Mouse (Mus musculus): Measurements from ENCODE around the gene Sucla2. TPM values are rescaled to one million over a fixed set of nuclear protein-coding genes. Genes with fewer than 3 reads are reported as not detected.
"Not testable (repeated sequence)": the region's sequence is repeated elsewhere in the genome, so short reads cannot be mapped to it uniquely, and the experiment has no call there.

Gene Sucla2
- polyA plus RNA-seq, 1 experiment, result 13.9 TPM

DNA sequence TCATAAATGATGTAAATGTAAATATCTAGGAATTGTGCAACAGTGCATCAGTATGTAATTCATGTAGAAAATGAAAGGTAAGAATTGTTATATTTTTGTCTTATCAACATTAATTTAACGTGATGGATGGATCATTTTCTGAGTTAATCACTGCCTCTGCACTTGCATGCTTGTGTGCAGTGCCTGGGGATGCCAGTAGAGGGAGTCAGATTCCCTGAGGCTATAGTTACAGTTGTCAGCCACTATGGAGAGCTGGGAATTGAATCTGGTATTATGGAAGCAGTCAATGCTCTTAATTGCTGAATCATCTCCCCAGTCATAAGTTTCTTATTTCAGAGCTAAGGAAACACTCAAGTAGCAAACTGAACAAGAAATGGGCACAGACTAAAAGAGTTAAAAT lies 63.0 kb downstream of the Sucla2 start:
- DNase-seq, result no peak
- 83% methylated on average over 1 of the region's 1 CpGs for WGBS
- no peak overlapping the region for H3K4me3 ChIP-seq (replicated peaks; ENCODE audit: extremely low read depth, low read depth, low read length)
- no peaks in the 10 kb centered on the region for H3K4me1 ChIP-seq (ENCODE audit: control insufficient read depth, insufficient read depth, low read length)
- TF ChIP-seq POLR2A (IDR thresholded peaks at IDR 0.05; ENCODE audit: borderline replicate concordance, extremely low read depth, low read depth, low read length) (no peak), CTCF (IDR thresholded peaks at IDR 0.05; ENCODE audit: insufficient read depth, low read length) (peak; percentile 37; the same call in 1 of the 2 replicates)

DNA sequence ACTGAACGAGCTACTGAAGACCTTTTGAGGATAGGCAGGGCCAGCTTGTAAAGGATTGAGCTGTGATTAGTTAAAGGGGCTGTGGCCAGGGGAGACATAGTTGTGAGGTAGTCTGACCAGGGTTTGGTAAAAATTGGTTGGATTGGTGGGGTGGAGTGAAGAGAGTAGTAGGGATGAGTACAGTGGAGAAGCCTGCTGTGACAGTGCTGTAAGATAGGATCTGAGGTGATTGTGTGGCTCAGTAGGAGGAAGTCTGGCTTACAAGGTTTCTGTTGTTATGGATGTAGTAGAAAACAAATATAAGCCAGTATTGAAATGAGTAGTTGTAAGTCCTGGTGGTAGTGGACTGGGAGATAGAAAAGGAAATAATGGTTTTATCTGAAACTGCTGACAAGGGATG lies 67.0 kb downstream of the Sucla2 start:
- DNase-seq, result no peak
- no peak overlapping the region for H3K4me3 ChIP-seq (replicated peaks; ENCODE audit: extremely low read depth, low read depth, low read length)
- H3K4me1 ChIP-seq (ENCODE audit: control insufficient read depth, insufficient read depth, low read length), result no peaks in the 10 kb centered on the region
- 72% methylated on average over 1 of the region's 1 CpGs for WGBS
- TF ChIP-seq POLR2A (IDR thresholded peaks at IDR 0.05; ENCODE audit: borderline replicate concordance, extremely low read depth, low read depth, low read length) (no peak), CTCF (IDR thresholded peaks at IDR 0.05; ENCODE audit: insufficient read depth, low read length) (no peak)

DNA sequence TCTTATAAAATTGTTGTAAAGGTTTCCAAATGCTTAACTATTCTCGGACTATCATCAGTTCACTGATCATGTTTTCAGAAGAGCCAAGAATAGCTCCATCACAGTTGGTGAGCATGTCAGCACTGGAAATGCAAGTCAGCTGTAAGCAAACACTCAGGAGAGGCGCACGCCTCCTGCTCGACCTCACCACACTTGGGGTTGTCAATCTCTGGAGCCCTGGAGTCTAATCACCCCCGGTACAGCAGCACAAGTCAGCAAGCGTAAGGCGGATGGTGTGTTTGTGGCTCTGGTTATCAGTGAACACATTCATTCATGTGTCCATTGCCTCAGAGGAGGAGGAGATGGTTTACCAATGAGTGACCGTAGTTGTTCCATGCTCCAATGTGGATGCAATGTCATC lies 74.6 kb downstream of the Sucla2 start:
- no peak overlapping the region for H3K4me3 ChIP-seq (replicated peaks; ENCODE audit: extremely low read depth, low read depth, low read length)
- WGBS, result 69% methylated on average over 8 of the region's 8 CpGs
- TF ChIP-seq CTCF (IDR thresholded peaks at IDR 0.05; ENCODE audit: insufficient read depth, low read length) (no peak), POLR2A (IDR thresholded peaks at IDR 0.05; ENCODE audit: borderline replicate concordance, extremely low read depth, low read depth, low read length) (no peak)
- no peaks in the 10 kb centered on the region for H3K4me1 ChIP-seq (ENCODE audit: control insufficient read depth, insufficient read depth, low read length)
- no peak for DNase-seq

DNA sequence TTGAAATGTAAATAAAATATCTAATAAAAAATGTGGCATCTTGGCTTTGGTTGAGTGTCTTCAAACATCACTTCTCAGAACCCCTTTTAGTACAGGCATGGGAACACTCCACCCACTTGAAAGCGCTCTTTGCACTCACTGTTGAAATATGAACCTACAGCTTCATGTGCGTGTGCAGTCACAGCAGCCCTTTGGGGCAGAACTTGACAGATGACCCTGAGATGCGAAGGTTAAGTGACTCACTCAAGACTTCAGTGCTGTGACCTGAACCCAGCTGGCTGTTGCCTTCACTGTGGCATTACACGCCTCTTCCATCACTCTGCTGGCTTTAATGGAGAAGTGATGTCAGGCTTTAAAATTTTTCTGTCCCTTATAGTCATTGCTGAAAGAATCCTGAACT lies 82.6 kb downstream of the Sucla2 start:
- TF ChIP-seq CTCF (IDR thresholded peaks at IDR 0.05; ENCODE audit: insufficient read depth, low read length), result no peak
- TF ChIP-seq POLR2A (IDR thresholded peaks at IDR 0.05; ENCODE audit: borderline replicate concordance, extremely low read depth, low read depth, low read length), result no peak
- Histone ChIP-seq H3K4me1 (ENCODE audit: control insufficient read depth, insufficient read depth, low read length) (no peaks in the 10 kb centered on the region), H3K4me3 (replicated peaks; ENCODE audit: extremely low read depth, low read depth, low read length) (no peak overlapping the region)
- WGBS, result 40% methylated on average over 4 of the region's 4 CpGs
- no peak for DNase-seq

DNA sequence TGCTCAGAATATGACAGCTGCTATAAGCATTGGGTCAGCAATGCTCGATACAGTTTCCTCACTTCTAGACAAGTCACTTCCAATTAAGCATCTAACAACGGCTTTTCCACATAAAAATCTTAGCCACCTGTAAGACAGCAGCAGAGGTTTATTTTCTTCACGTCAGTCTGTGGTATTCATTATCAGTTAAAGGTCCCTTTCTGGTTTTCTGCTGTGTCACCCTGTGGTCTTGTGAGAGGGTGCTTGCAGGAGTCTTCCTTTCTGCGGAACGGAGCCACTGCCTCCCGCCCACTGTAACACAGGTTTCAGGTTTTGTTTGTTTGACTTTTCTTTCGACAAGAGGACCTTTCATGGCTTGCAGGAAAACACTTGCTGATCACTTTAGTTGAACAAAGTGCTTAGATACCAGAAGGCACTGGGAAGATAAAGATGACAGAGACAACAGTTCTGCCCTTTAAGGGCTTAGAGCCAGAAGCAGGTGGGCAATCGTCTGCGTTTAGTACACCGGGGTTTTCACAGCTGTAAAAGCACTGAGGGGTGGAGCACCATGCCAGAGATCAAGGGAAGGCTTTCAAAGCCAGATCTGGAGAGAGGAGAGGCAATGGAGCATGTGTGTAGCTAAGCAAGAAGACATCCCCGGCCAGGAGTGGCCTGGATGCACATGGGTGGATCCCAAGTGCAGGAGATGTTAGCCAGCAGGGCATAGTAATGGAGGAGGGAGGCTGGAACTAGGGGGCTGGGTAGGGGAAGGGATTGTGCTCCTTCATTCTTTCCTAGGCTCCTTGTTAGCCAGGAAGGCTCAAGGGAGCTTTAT lies 83.8 kb downstream of the Sucla2 start:
- no peak for DNase-seq
- TF ChIP-seq CTCF (IDR thresholded peaks at IDR 0.05; ENCODE audit: insufficient read depth, low read length), result no peak
- no peak for TF ChIP-seq POLR2A (IDR thresholded peaks at IDR 0.05; ENCODE audit: borderline replicate concordance, extremely low read depth, low read depth, low read length)
- 17% methylated on average over 11 of the region's 11 CpGs for WGBS
- H3K4me1 ChIP-seq (ENCODE audit: control insufficient read depth, insufficient read depth, low read length), result no peaks in the 10 kb centered on the region
- H3K4me3 ChIP-seq (replicated peaks; ENCODE audit: extremely low read depth, low read depth, low read length), result no peak overlapping the region

DNA sequence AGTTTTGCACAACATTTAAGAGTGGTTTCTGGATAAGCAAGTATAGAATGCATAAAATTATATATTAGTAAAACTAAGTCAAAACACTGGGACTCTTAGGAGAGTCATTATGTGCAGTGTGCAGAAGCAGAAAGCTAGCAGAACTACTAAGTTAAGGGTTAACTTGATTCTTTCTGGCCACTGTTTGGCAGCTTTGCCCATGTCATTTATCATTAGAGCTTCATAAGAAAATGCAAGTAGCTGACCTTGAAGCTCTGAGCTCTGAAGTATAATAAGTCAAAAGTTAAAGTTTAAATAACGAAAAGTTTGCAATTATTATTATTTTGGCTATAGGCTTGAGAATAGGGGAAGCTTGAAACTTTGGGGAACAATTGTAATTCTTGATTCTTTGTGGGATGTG lies 89.8 kb downstream of the Sucla2 start:
- not testable (repeated sequence) for H3K4me1 ChIP-seq (ENCODE audit: control insufficient read depth, insufficient read depth, low read length); DNase-seq; H3K4me3 ChIP-seq (replicated peaks; ENCODE audit: extremely low read depth, low read depth, low read length)
- WGBS, result 54% methylated on average over 1 of the region's 1 CpGs

DNA sequence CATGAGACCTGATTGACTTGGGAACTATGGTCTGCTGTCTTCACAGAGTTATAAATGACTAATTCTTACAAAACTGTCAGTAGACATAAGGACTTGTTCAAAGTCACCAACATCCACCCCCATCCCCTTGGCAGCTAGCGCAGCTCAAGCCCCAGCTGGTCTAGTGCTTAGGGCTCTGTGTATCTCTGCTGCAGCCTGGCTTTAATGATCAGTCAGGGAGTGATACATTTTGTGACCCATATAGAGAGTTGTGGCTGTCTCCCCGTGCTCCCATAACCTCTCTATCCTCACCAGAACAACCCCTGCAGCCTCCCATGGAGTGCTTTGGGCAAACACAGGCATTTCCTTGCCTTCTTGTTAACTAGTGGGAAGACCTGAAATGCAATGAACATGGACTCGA lies 95.8 kb downstream of the Sucla2 start:
- Histone ChIP-seq H3K4me1 (ENCODE audit: control insufficient read depth, insufficient read depth, low read length) (no peaks in the 10 kb centered on the region), H3K4me3 (replicated peaks; ENCODE audit: extremely low read depth, low read depth, low read length) (no peak overlapping the region)
- DNase-seq, result no peak
- WGBS, result 68% methylated on average over 3 of the region's 3 CpGs
- TF ChIP-seq POLR2A (IDR thresholded peaks at IDR 0.05; ENCODE audit: borderline replicate concordance, extremely low read depth, low read depth, low read length) (no peak), CTCF (IDR thresholded peaks at IDR 0.05; ENCODE audit: insufficient read depth, low read length) (no peak)

DNA sequence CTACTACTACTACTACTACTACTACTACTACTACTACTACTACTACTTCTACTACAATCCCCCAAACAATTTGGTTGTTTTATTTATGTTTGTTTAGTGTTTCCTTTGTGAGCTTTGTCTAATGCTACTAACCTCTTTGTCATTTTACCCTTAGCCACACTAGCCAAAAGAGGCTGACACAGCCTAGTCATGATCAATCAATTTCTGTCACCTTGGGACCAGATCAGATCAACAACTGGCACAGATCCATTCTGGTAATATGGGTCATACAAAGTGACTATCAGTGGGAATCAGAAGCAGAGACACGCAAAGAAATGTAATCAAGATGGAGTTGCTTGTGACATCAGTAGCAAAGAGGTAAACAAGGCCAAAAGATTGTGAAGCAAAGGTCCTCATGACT lies 97.9 kb downstream of the Sucla2 start:
- TF ChIP-seq POLR2A (IDR thresholded peaks at IDR 0.05; ENCODE audit: borderline replicate concordance, extremely low read depth, low read depth, low read length) (no peak), CTCF (IDR thresholded peaks at IDR 0.05; ENCODE audit: insufficient read depth, low read length) (no peak)
- WGBS, result 81% methylated on average over 1 of the region's 1 CpGs

DNA sequence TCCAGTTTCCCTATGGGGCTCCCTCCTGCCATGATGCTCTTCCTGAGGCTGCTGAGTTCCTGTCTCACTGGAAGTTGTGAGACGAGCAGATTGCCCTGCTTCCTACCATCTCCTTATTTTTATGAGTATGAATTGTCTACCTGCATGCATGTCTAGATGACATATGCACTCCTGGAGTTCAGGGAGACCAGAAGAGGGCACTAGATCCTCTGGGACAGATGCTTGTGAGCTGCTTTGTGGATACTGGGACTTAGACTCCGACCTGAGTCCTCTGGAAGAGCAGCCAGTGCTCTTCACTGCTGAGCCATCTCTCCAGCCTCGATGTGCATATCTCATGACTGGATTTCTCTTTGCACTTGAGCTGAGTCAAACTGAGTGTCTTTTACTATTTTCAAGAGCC lies 100.3 kb downstream of the Sucla2 start:
- no peaks in the 10 kb centered on the region for H3K4me1 ChIP-seq (ENCODE audit: control insufficient read depth, insufficient read depth, low read length)
- no peak for DNase-seq
- no peak for TF ChIP-seq CTCF (IDR thresholded peaks at IDR 0.05; ENCODE audit: insufficient read depth, low read length)
- TF ChIP-seq POLR2A (IDR thresholded peaks at IDR 0.05; ENCODE audit: borderline replicate concordance, extremely low read depth, low read depth, low read length), result no peak
- H3K4me3 ChIP-seq (replicated peaks; ENCODE audit: extremely low read depth, low read depth, low read length), result no peak overlapping the region
- WGBS, result 45% methylated on average over 3 of the region's 3 CpGs

More for the DNA sequence above, 97.9 kb downstream of the Sucla2 start:
- Histone ChIP-seq H3K4me1 (ENCODE audit: control insufficient read depth, insufficient read depth, low read length) (no peaks in the 10 kb centered on the region), H3K4me3 (replicated peaks; ENCODE audit: extremely low read depth, low read depth, low read length) (no peak overlapping the region)
- DNase-seq, result no peak

DNA sequence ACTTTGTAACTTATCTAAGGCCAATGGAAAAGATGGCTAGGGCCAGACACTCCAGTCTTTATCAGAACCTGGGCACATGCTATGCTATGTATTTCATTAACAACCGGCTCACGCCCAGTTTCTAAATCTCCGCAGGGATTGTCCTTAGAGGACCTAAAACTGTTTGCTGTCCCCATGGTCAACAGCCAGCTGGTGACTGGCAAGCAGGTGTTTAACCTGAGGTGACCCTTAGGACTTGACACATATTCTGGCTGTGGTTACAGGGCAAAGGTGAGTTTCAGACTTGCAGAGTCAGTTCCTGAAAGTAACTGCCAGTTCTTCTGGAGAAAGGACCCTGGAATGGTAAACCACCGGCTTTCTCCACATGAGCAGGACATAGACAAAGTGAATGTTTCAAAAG lies 106.4 kb downstream of the Sucla2 start:
- no peak for DNase-seq
- Histone ChIP-seq H3K4me1 (ENCODE audit: control insufficient read depth, insufficient read depth, low read length) (peaks cover 3% of the 10 kb centered on the region; the same call in 1 of the 2 replicates), H3K4me3 (replicated peaks; ENCODE audit: extremely low read depth, low read depth, low read length) (no peak overlapping the region)
- no peak for TF ChIP-seq CTCF (IDR thresholded peaks at IDR 0.05; ENCODE audit: insufficient read depth, low read length)
- TF ChIP-seq POLR2A (IDR thresholded peaks at IDR 0.05; ENCODE audit: borderline replicate concordance, extremely low read depth, low read depth, low read length), result no peak
- 79% methylated on average over 4 of the region's 4 CpGs for WGBS
